ENCODE assay signal across 13 mouse cellular contexts in the genomic region with DNA sequence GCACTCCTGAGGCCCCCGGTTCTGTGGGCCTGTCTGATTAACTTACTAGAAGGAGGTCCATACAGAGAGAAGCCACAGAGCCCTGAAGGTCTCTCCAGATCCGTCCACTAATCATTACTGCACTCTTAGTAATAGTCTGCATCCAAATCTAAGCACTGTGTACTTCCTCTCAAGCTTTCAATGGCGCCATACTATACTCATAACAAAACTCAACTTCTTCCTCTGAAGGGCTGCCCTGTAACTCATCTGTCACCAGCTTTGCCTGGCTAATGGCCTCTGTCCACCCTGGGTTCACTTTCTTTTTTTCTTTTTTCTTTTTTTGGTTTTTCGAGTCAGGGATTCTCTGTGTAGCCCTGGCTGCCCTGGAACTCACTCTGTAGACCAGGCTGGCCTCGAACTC. TPM values are rescaled to one million over a fixed set of nuclear protein-coding genes. Genes with fewer than 3 reads are reported as not detected.
DNase-seq lines count a peak whose midpoint lies in the region; ATAC-seq and TF ChIP-seq lines count a peak whose summit lies in the region.
"Had no signal": no experiment of that assay in that cellular context is flagged by ENCODE, and none has a peak within 500 bp of the region (broad histone marks: within the 10 kb centered on the region; RNA-seq: fewer than 3 reads in every experiment).

No protein-coding gene starts in this region.

- peaks cover 7% of the 10 kb centered on the region for H3K4me1 ChIP-seq in stomach, embryonic 15.5 days
- H3K4me1 ChIP-seq in stomach, postnatal 0 days (replicated peaks; ENCODE audit: control insufficient read depth, insufficient read depth): 0 out of 2 replicates have a peak, but pooled peaks cover 4% of the 10 kb centered on the region
- peaks cover 7% of the 10 kb centered on the region for H3K4me1 ChIP-seq in limb, embryonic 14.5 days (ENCODE audit: control insufficient read depth, insufficient read depth, low read length)
- peaks cover 9% of the 10 kb centered on the region for H3K4me1 ChIP-seq in stomach, embryonic 16.5 days (ENCODE audit: control insufficient read depth, insufficient read depth, low read length)

- peaks cover 8% of the 10 kb centered on the region; the same call in 1 of the 2 replicates for H3K36me3 ChIP-seq in stomach, embryonic 15.5 days
- H3K36me3 ChIP-seq in stomach, postnatal 0 days (ENCODE audit: control insufficient read depth, insufficient read depth, low read length): 0 out of 2 replicates have a peak, but pooled peaks cover 4% of the 10 kb centered on the region
- H3K36me3 ChIP-seq in limb, embryonic 14.5 days (ENCODE audit: control insufficient read depth, insufficient read depth, low read length): peaks cover 33% of the 10 kb centered on the region
- 0 out of 2 replicates have a peak, but pooled peaks cover 3% of the 10 kb centered on the region for H3K36me3 ChIP-seq in stomach, embryonic 16.5 days (ENCODE audit: control insufficient read depth, insufficient read depth, low read length)

- peak overlapping the region; percentile 15 for H3K4me3 ChIP-seq in gastrocnemius, adult 2 months
- peak overlapping the region; percentile 76; the same call in 1 of the 2 replicates for H3K4me3 ChIP-seq in stomach, embryonic 15.5 days (replicated peaks)
- no peak overlapping the region for H3K4me3 ChIP-seq in stomach, postnatal 0 days (ENCODE audit: low read depth, low read length)
- no peak overlapping the region for H3K4me3 ChIP-seq in limb, embryonic 14.5 days (replicated peaks; ENCODE audit: low read length)
- no peak overlapping the region for H3K4me3 ChIP-seq in stomach, embryonic 16.5 days (replicated peaks; ENCODE audit: low read length)

- no peak for TF ChIP-seq CTCF in gastrocnemius, adult 2 months (IDR thresholded peaks at IDR 0.05)
- TF ChIP-seq CTCF in stomach, postnatal 0 days (IDR thresholded peaks at IDR 0.05; ENCODE audit: low read depth): no peak

- H3K27ac ChIP-seq in gastrocnemius, adult 2 months: no peak overlapping the region
- H3K27ac ChIP-seq in stomach, embryonic 15.5 days: no peak overlapping the region
- H3K27ac ChIP-seq in stomach, postnatal 0 days (replicated peaks): no peak overlapping the region
- H3K27ac ChIP-seq in limb, embryonic 14.5 days (replicated peaks; ENCODE audit: low read depth, low read length): no peak overlapping the region
- no peak overlapping the region for H3K27ac ChIP-seq in stomach, embryonic 16.5 days (ENCODE audit: low read length)

- H3K9ac ChIP-seq in stomach, embryonic 15.5 days: no peak overlapping the region
- no peak overlapping the region for H3K9ac ChIP-seq in stomach, postnatal 0 days (ENCODE audit: low read length)
- no peak overlapping the region for H3K9ac ChIP-seq in limb, embryonic 14.5 days (ENCODE audit: low read depth, low read length, severe bottlenecking)
- no peak overlapping the region for H3K9ac ChIP-seq in stomach, embryonic 16.5 days (ENCODE audit: low read length)

- ATAC-seq in stomach, embryonic 15.5 days (ENCODE audit: insufficient read depth, low FRiP score, low read depth): no peak
- ATAC-seq in stomach, postnatal 0 days (ENCODE audit: low FRiP score, low TSS enrichment): no peak
- ATAC-seq in limb, embryonic 14.5 days (ENCODE audit: low FRiP score, low read depth): no peak
- ATAC-seq in stomach, embryonic 16.5 days (ENCODE audit: insufficient read depth, low FRiP score): no peak

- WGBS in stomach, embryonic 15.5 days: 81% methylated on average over 5 of the region's 5 CpGs
- WGBS in stomach, postnatal 0 days: 74% methylated on average over 5 of the region's 5 CpGs
- WGBS in limb, embryonic 14.5 days: 83% methylated on average over 5 of the region's 5 CpGs
- 75% methylated on average over 5 of the region's 5 CpGs for WGBS in stomach, embryonic 16.5 days

- no peak for TF ChIP-seq EP300 in stomach, postnatal 0 days (optimal IDR thresholded peaks at IDR 0.05)

- intact Hi-C loops in gastrocnemius, adult 2 months (cut with DNase I): no loop called here

- peak overlapping the region; percentile 93 for H3K4me2 ChIP-seq in stomach, embryonic 15.5 days
- H3K4me2 ChIP-seq in stomach, postnatal 0 days (replicated peaks; ENCODE audit: low read depth): no peak overlapping the region
- peak overlapping the region; percentile 89 for H3K4me2 ChIP-seq in limb, embryonic 14.5 days (replicated peaks; ENCODE audit: low read depth, low read length, severe bottlenecking)
- H3K4me2 ChIP-seq in stomach, embryonic 16.5 days (ENCODE audit: low read depth, low read length): 0 out of 2 replicates have a peak overlapping the region, but pooled peaks have one; percentile 94

- no peak for TF ChIP-seq POLR2A in limb, embryonic 14.5 days (IDR thresholded peaks at IDR 0.05; ENCODE audit: borderline replicate concordance, extremely low read depth, insufficient read depth, insufficient read length)

- DNase-seq in gastrocnemius, adult 2 months: no peak
- DNase-seq in gastrocnemius, postnatal 10 days: no peak
- no peak for DNase-seq in stomach, postnatal 0 days (ENCODE audit: low spot score)
- no peak for DNase-seq in limb, embryonic 14.5 days (ENCODE audit: low spot score)
- DNase-seq in spleen, adult 18-20 months: no peak
- DNase-seq in cerebellum, postnatal 4 days (ENCODE audit: low spot score in 2 of 2): no peak
- DNase-seq: adrenal gland, adult 8-10 months; cerebellum, postnatal 14 days; gastrocnemius, postnatal 36 days; lung, postnatal 4 days; right cerebral cortex, postnatal 14 days had no signal

- H3K27me3 ChIP-seq in stomach, embryonic 15.5 days (replicated peaks): no peaks in the 10 kb centered on the region
- no peaks in the 10 kb centered on the region for H3K27me3 ChIP-seq in stomach, postnatal 0 days (ENCODE audit: control insufficient read depth, insufficient read depth, low read length)
- H3K27me3 ChIP-seq in limb, embryonic 14.5 days (ENCODE audit: control insufficient read depth, insufficient read depth, low read length): no peaks in the 10 kb centered on the region
- H3K27me3 ChIP-seq in stomach, embryonic 16.5 days (ENCODE audit: control insufficient read depth, insufficient read depth, low read length): no peaks in the 10 kb centered on the region

- H3K9me3 ChIP-seq in stomach, embryonic 15.5 days: no peaks in the 10 kb centered on the region
- no peaks in the 10 kb centered on the region for H3K9me3 ChIP-seq in stomach, postnatal 0 days (ENCODE audit: control insufficient read depth, low read length)
- H3K9me3 ChIP-seq in limb, embryonic 14.5 days (ENCODE audit: control insufficient read depth, low read length): no peaks in the 10 kb centered on the region
- H3K9me3 ChIP-seq in stomach, embryonic 16.5 days (replicated peaks; ENCODE audit: control insufficient read depth, low read length): no peaks in the 10 kb centered on the region

RNA-seq across cellular contexts. Expression of a gene that starts 1.5 kb away (rescaled TPM):
- 10 to 100 TPM; 12.1 to 13.6 TPM for total RNA-seq in gastrocnemius, adult 2 months (2021)
- 10 to 100 TPM; 16.3 to 23.3 TPM for total RNA-seq in gastrocnemius, postnatal 10 days (2021)
- polyA plus RNA-seq in stomach, embryonic 15.5 days (2015; fragmentation: Nextera tagmentation; extraction: Ambion mirVana): 16.3 and 20.8 TPM in 2 replicates
- 7.6 and 8.1 TPM in 2 replicates for polyA plus RNA-seq in stomach, postnatal 0 days (2015; fragmentation: Nextera tagmentation; extraction: Ambion mirVana)
- polyA plus RNA-seq in limb, embryonic 14.5 days (2012; rRNA removed): 40.8 and 51.1 TPM in 2 replicates
- polyA plus RNA-seq in limb, embryonic 14.5 days (2014; fragmentation: Nextera tagmentation; extraction: Ambion mirVana): 15.0 and 16.0 TPM in 2 replicates
- polyA plus RNA-seq in stomach, embryonic 16.5 days (2015; fragmentation: Nextera tagmentation; extraction: Ambion mirVana): 19.7 and 20.6 TPM in 2 replicates

RNA-seq across cellular contexts. Expression of a gene that starts 38.3 kb away (rescaled TPM):
- total RNA-seq in gastrocnemius, adult 2 months (2021): 100 to 1,000 TPM in 1 of 2 experiments, 10 to 100 TPM in 1; 86.4 to 110 TPM
- 10 to 100 TPM; 71.4 to 87.2 TPM for total RNA-seq in gastrocnemius, postnatal 10 days (2021)
- polyA plus RNA-seq in stomach, embryonic 15.5 days (2015; fragmentation: Nextera tagmentation; extraction: Ambion mirVana): 68.4 and 77.6 TPM in 2 replicates
- 47.0 and 49.2 TPM in 2 replicates for polyA plus RNA-seq in stomach, postnatal 0 days (2015; fragmentation: Nextera tagmentation; extraction: Ambion mirVana)
- polyA plus RNA-seq in limb, embryonic 14.5 days (2012; rRNA removed): 27.0 and 30.2 TPM in 2 replicates
- polyA plus RNA-seq in limb, embryonic 14.5 days (2014; fragmentation: Nextera tagmentation; extraction: Ambion mirVana): 52.4 and 54.7 TPM in 2 replicates
- polyA plus RNA-seq in stomach, embryonic 16.5 days (2015; fragmentation: Nextera tagmentation; extraction: Ambion mirVana): 73.1 and 76.6 TPM in 2 replicates

RNA-seq across cellular contexts. Expression of a gene that starts 38.3 kb away (rescaled TPM):
- total RNA-seq in gastrocnemius, adult 2 months (2021): 1 to 10 TPM; 4.8 to 6.0 TPM
- 10 to 100 TPM in 1 of 2 experiments, 1 to 10 TPM in 1; 9.7 to 13.0 TPM for total RNA-seq in gastrocnemius, postnatal 10 days (2021)
- polyA plus RNA-seq in stomach, embryonic 15.5 days (2015; fragmentation: Nextera tagmentation; extraction: Ambion mirVana): 17.2 and 17.3 TPM in 2 replicates
- polyA plus RNA-seq in stomach, postnatal 0 days (2015; fragmentation: Nextera tagmentation; extraction: Ambion mirVana): 8.8 and 9.6 TPM in 2 replicates
- polyA plus RNA-seq in limb, embryonic 14.5 days (2012; rRNA removed): 75.7 and 117 TPM in 2 replicates
- polyA plus RNA-seq in limb, embryonic 14.5 days (2014; fragmentation: Nextera tagmentation; extraction: Ambion mirVana): 35.7 and 36.8 TPM in 2 replicates
- polyA plus RNA-seq in stomach, embryonic 16.5 days (2015; fragmentation: Nextera tagmentation; extraction: Ambion mirVana): 18.3 and 18.4 TPM in 2 replicates

RNA-seq across cellular contexts. Expression of a gene that starts 41.1 kb away (rescaled TPM):
- 1 to 10 TPM; 2.6 to 3.7 TPM for total RNA-seq in gastrocnemius, adult 2 months (2021)
- total RNA-seq in gastrocnemius, postnatal 10 days (2021): 1 to 10 TPM; 6.8 to 7.1 TPM
- polyA plus RNA-seq in stomach, embryonic 15.5 days (2015; fragmentation: Nextera tagmentation; extraction: Ambion mirVana): 52.6 and 63.4 TPM in 2 replicates
- polyA plus RNA-seq in stomach, postnatal 0 days (2015; fragmentation: Nextera tagmentation; extraction: Ambion mirVana): 15.5 and 17.2 TPM in 2 replicates
- polyA plus RNA-seq in limb, embryonic 14.5 days (2012; rRNA removed): 64.3 and 71.5 TPM in 2 replicates
- polyA plus RNA-seq in limb, embryonic 14.5 days (2014; fragmentation: Nextera tagmentation; extraction: Ambion mirVana): 70.9 and 82.0 TPM in 2 replicates
- 44.7 and 45.6 TPM in 2 replicates for polyA plus RNA-seq in stomach, embryonic 16.5 days (2015; fragmentation: Nextera tagmentation; extraction: Ambion mirVana)

RNA-seq across cellular contexts. Expression of a gene that starts 48.1 kb away (rescaled TPM):
- total RNA-seq in gastrocnemius, adult 2 months (2021): 10 to 100 TPM; 35.4 to 43.6 TPM
- total RNA-seq in gastrocnemius, postnatal 10 days (2021): 10 to 100 TPM; 45.1 to 51.1 TPM
- polyA plus RNA-seq in stomach, embryonic 15.5 days (2015; fragmentation: Nextera tagmentation; extraction: Ambion mirVana): 86.1 and 89.4 TPM in 2 replicates
- polyA plus RNA-seq in stomach, postnatal 0 days (2015; fragmentation: Nextera tagmentation; extraction: Ambion mirVana): 57.4 and 60.6 TPM in 2 replicates
- 56.0 and 63.1 TPM in 2 replicates for polyA plus RNA-seq in limb, embryonic 14.5 days (2012; rRNA removed)
- 96.6 and 106 TPM in 2 replicates for polyA plus RNA-seq in limb, embryonic 14.5 days (2014; fragmentation: Nextera tagmentation; extraction: Ambion mirVana)
- 83.3 and 85.2 TPM in 2 replicates for polyA plus RNA-seq in stomach, embryonic 16.5 days (2015; fragmentation: Nextera tagmentation; extraction: Ambion mirVana)

Comparison
In these comparisons a context has a peak if more than half of its experiments do, and no peak if none do; other contexts are left out.
1. H3K4me3 ChIP-seq: peak in gastrocnemius, adult 2 months (single experiment) and stomach, embryonic 15.5 days (single experiment); none in stomach, postnatal 0 days (single experiment), limb, embryonic 14.5 days (single experiment) and stomach, embryonic 16.5 days (single experiment).